Mouse (Mus musculus) spleen, adult 18-20 months (tissue): ENCODE measurements at regions not wholly inside any gene's neighbourhood (a gene's known extent, or its start where the extent isn't known, plus 50 kb on each side); places are given as distances from the start of the nearest gene placed in this dataset.

Experiments used
- DNase-seq, 2 experiments: peaks; one replicate each; pipeline ENCODE4 v3.0.0; 2022; ENCODE audit warnings: mixed read lengths in 2 of 2

DNA sequence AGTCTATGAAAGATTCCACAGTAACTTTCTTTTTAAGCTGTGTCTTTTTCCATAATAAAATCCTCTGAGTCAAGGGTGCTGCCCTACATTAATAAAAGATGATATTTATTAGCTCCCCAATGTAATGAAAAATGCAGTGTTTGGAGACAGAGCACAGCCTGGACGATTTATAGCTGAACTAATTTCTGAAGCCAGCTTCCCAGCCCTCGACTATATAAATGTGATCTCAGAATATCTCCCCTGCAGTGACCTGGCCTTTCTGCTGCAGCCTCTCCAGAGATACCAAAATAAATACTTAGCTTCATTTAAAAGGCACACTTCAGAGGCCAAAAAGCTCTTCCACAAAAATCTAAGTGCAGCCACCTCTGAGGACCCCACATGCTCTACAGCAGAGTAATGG lies 534.7 kb downstream of the Zfp619 start:
- no peak for DNase-seq

- DNase-seq, result no peak
Observed at GRCm38 (mm10) chr7:40058836-40059235, 541.3 kb downstream of the Zfp619 start.

- no peak for DNase-seq
Observed at GRCm38 (mm10) chr7:40064631-40065030, 547.1 kb downstream of the Zfp619 start.

- DNase-seq, result no peak
Observed at GRCm38 (mm10) chr7:40065526-40065925, 548.0 kb downstream of the Zfp619 start.

GRCm38 (mm10) chr7:40067378-40067777 lies 549.8 kb downstream of the Zfp619 start:
- DNase-seq, result no peak

DNA sequence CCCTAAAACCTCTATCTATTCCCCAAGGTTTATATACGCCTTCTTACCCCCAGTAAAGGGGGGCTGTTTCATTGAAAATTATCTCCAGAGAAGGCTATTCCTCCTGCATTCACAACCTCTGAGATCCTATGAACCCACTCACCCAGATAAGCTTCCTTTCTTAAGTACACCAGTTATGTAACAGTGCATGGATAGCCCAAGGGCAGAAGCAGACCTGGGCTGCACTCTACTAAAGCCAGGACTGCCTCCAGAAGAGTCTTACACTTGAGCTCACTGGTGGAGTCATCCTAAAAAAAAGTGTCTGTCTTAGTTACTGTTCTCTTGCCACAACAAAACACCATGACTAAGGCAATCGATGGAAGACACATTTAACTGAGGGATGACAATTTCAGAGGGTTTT lies 553.7 kb downstream of the Zfp619 start:
- DNase-seq, result no peak

GRCm38 (mm10) chr7:40072478-40072877 lies 554.9 kb downstream of the Zfp619 start:
- no peak for DNase-seq

DNA sequence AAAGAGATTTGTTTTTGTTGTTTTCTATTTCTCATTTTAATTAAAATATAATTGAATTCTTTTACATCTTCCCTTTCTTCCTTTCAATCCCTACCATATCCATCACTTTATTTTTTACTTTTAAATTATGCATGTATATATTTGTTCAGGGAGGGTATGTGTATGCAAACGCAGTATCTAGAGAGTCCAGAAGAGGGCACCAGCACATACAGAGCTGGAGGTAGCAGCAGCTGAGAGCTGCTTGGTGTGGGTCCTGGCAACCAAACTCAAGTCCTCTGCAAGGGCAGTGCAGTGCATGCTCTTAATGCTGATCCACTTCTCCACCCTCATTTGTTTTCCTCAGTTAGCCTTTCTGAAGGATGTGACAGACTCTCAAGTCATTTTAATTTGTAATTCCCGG lies 568.7 kb downstream of the Zfp619 start:
- no peak for DNase-seq

DNA sequence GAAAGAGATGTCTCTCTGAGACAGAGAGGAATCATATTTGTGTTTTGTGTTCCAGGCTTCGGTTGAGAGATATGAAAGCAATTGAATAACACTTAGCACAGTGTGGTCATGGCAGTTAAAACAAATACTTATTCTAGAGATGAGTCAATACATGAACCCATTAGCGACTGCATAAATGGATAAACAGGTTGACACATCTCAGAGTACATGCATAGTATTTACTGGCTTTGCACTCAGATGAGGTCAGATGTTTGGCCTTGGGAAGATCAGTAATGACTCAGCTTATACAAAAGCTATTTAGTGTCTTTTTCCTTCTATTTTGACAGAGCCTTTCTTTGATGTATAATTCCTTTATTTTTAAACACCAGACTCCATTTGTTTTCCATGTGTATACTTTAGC lies 579.5 kb downstream of the Zfp619 start:
- no peak for DNase-seq

DNA sequence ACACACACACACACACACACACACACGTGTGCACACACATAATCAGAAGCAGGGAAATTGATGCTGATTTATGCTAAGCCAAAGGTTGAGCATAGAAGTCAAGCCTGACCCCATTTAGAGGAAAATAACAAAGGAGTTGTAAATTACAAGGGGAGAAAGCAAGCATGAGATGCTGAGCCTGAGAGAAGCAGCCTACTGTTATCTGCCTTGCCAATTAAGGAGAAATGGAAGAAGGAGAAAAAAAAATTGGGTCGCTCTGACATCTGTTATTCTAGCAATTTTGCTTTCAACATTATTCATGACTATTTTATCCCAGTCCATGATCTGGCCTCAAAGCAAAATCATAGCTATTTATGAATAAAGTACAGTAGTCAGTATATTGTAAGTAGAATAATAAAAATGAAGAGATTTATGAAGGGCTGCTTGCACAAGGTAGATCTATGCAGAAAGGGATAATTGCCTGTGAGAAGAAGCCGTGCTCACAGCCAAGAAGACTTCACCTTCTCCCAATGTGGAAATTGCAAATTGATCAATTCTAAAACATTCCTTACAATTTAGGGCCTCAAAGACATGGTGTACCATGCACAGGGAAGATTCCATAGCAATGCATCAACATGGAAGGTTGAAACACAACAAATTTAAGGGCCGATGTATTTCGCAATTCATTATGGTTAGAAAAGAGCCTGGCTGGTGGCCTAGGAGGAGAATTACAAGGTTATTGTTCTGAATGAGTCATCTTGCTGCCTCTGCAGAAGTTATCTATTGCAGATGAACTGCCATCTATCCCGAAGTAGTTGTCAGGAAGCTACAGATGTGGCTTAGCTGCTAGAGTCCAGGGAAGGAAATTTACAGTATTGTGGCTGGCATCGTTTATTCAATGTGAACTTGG lies 585.7 kb downstream of the Zfp619 start:
- no peak for DNase-seq

- no peak for DNase-seq
Observed at GRCm38 (mm10) chr7:40142906-40143305, 625.3 kb downstream of the Zfp619 start.

- DNase-seq, result no peak
Observed at GRCm38 (mm10) chr7:40144431-40144830, 626.9 kb downstream of the Zfp619 start.

DNA sequence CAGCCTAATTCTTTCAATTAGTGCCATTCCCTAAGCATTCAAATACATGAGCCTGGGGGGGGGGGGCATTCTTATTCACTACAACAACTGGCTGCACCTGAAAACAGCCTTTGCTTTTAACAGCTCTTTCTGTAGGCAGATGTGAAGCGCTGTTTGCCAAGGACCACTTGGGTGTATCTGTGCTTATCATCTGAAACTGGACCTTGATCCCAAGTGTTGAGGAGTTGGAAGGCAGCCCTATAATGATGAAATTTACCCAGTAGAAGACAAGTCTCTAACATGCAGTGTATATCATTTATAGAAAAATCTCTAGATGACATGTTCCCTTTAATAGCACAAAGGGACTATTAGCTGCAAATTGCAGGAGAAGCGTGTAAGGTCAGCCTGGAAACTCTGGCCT lies 660.0 kb downstream of the Zfp619 start:
- no peak for DNase-seq

GRCm38 (mm10) chr7:40195366-40195765 lies 677.8 kb downstream of the Zfp619 start:
- no peak for DNase-seq

DNA sequence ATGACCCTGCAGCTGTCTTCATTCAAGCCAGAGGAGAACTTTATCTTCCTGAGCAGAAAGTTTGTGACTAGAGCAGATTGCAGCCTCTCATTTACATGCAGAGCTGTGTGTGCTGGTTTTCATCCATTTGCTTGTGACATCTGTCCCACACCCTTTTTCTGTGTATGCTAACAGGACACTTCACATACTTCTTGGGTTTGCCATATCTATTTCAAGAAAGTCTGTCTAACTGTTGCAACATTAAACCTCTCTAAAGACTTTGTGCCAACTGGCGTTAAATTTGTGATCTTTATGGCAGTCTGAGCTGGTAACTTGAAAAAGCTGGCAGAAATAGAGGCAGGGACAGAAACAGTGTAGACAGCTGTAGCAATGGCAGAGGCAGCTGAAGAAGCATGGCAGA lies 685.0 kb downstream of the Zfp619 start:
- no peak for DNase-seq

DNA sequence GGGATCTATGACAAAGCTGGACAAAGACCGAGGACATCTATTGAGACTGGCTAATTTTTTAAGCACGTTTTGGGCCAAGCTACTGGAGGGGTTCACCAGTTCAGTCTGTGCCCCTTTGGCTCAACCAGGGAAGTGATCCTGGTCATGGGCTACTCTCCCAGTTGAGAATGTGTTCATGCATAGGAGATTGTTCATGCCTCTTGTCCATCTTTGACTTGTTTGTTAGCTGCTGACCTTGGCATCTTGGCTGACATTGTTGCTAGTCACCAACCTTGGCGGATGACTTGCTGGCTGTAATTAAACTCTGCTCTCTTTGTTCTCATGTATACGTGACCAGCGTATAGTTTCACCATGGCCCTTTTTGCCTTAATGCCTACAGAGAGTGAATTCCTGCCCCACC lies 686.2 kb upstream of the Vstm2b start:
- no peak for DNase-seq

GRCm38 (mm10) chr7:40212576-40212975 lies 685.6 kb upstream of the Vstm2b start:
- no peak for DNase-seq

DNA sequence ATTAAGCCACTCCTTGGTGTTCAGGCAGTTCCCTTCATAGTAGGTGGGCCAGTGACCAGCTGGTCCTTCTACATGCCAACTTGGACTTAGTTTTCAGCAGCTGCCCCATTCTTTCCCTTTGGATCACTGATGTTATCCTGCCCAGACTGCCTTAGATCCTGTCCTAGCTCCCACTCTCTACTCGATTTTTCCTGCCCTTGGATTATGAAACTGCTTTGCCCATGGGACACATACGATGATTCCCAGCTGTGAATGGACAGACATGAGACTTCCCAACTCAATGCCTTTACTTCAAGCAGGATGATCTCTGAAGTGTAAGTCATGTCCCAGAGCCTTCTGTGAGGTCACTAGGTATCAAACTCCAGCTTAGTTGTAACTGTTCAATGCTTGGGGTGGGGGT lies 684.5 kb upstream of the Vstm2b start:
- no peak for DNase-seq

- DNase-seq, result no peak
Observed at GRCm38 (mm10) chr7:40214395-40214794, 683.7 kb upstream of the Vstm2b start.

DNA sequence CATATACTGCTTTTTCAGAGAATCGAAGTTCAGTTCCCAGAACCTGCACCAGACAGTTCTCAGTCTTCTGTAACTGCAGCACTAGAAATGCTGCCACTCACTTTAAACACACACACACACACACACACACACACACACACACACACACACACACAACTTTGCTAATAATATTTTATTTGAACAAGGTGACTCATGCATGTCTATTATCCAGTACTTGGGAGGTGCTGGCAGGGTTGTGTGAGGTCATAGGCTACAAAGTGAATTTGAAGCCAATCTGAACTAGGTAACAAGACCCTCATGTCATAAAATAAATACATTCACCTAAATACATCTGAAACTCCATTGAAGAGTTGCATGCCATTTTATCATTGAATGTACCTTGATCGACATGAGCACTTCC lies 682.9 kb upstream of the Vstm2b start:
- DNase-seq, result no peak

GRCm38 (mm10) chr7:40220549-40220948 lies 677.6 kb upstream of the Vstm2b start:
- no peak for DNase-seq

GRCm38 (mm10) chr7:40245188-40245587 lies 652.9 kb upstream of the Vstm2b start:
- no peak for DNase-seq

DNA sequence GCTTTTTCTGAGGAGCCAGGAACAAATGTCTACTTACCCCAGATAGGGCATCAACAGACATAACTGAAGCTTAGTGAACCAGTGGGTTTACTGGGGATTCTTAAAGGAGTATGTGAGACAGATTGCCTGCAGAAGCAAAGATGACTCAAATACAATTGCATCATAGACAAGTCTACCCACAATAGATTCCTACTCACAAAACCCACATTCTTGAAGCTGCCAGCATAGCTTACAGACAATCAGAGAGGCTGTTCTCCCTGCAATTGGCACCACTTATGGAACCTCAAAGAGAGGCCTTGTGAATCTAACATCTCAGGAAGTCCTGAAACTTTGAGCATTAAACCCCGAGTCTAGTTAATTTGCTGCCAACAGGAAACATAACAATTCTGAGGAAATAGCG lies 649.6 kb upstream of the Vstm2b start:
- DNase-seq, result no peak

- DNase-seq, result no peak
Observed at GRCm38 (mm10) chr7:40253486-40253885, 644.6 kb upstream of the Vstm2b start.
